Mouse (Mus musculus) intestine, postnatal 0 days (tissue): ENCODE measurements at regions not wholly inside any gene's neighbourhood (a gene's known extent, or its start where the extent isn't known, plus 50 kb on each side); places are given as distances from the start of the nearest gene placed in this dataset.

Experiments
- ATAC-seq: fragments of 200-750 bp; cut with Nextera tagmentation; 2 replicates; pipeline ENCODE4 v1.8.0; 2017; ENCODE audit warnings: mild to moderate bottlenecking, moderate TSS enrichment, moderate library complexity
- H3K27ac ChIP-seq: fragments of 300-500 bp; sonication (generic); 2 replicates; pipeline ENCODE4 v1.5.1; 2014; ENCODE audit warnings: mild to moderate bottlenecking, low read depth, low read length, moderate library complexity
- H3K27me3 ChIP-seq: fragments of 300-500 bp; sonication (generic); replicated peaks from 2 replicates; pipeline ENCODE4 v1.6.1; 2014; ENCODE audit warnings: low read length, mixed read lengths; ENCODE audit not compliant: control insufficient read depth, insufficient read depth
- H3K36me3 ChIP-seq: fragments of 300-500 bp; sonication (generic); 2 replicates; pipeline ENCODE4 v1.6.1; 2014; ENCODE audit warnings: mild to moderate bottlenecking, moderate library complexity; ENCODE audit not compliant: control insufficient read depth, insufficient read depth
- H3K4me1 ChIP-seq: fragments of 300-500 bp; sonication (generic); replicated peaks from 2 replicates; pipeline ENCODE4 v1.6.1; 2014; ENCODE audit warnings: antibody characterized with exemption, low read length, mixed read lengths; ENCODE audit not compliant: control insufficient read depth, insufficient read depth
- H3K4me2 ChIP-seq: fragments of 300-500 bp; sonication (generic); replicated peaks from 2 replicates; pipeline ENCODE4 v1.6.1; 2014; ENCODE audit warnings: low read depth, mild to moderate bottlenecking, moderate library complexity
- H3K4me3 ChIP-seq: fragments of 300-500 bp; sonication (generic); 2 replicates; pipeline ENCODE4 v1.5.1; 2014; ENCODE audit warnings: low read depth, low read length
- H3K9ac ChIP-seq: fragments of 300-500 bp; sonication (generic); 2 replicates; pipeline ENCODE4 v1.6.1; 2014; ENCODE audit warnings: mild to moderate bottlenecking, low read depth, low read length
- H3K9me3 ChIP-seq: fragments of 300-500 bp; sonication (generic); 2 replicates; pipeline ENCODE4 v1.6.1; 2016; ENCODE audit warnings: mixed run types; ENCODE audit not compliant: control insufficient read depth
- CTCF ChIP-seq: sonication (generic); IDR thresholded peaks from 2 replicates; pipeline ENCODE4 v1.5.1; 2016; ENCODE audit warnings: low read depth, mild to moderate bottlenecking, control low read depth, antibody characterized with exemption, moderate library complexity
- WGBS: fragments of 180-500 bp; shearing (Covaris S2); extraction: QIAGEN DNeasy Blood & Tissue Kit; methylation state at CpG from one replicate; pipeline ENCODE4 v1.1.7; 2014; 5-methylcytosine and 5-hydroxymethylcytosine counted together

DNA sequence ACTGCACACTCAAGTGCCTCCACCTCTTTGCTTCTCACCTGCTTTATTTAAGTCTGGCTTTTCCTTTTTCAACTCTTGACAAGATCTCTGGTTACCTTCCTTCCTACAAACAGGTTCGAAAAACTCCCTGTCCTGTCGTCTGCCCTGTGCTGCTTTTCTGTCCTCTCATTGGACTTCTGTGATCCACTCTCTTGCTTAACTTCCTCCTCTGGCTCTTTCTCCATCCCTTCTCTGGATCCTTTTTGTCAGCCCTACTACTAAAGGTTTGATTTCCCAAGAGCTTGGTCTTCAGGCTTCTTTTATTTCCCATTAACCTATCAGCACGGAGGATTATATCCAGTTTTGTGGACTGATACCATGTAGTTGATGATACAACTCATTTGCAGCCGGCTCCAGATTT lies 149.8 kb downstream of the Satb1 start:
- H3K4me3 ChIP-seq, result no peak overlapping the region
- no peaks in the 10 kb centered on the region for H3K4me1 ChIP-seq
- WGBS, result 87% methylated on average over 4 of the region's 4 CpGs
- no peaks in the 10 kb centered on the region for H3K9me3 ChIP-seq
- H3K4me2 ChIP-seq, result no peak overlapping the region
- H3K27me3 ChIP-seq, result no peaks in the 10 kb centered on the region
- H3K27ac ChIP-seq, result no peak overlapping the region
- ATAC-seq, result no peak
- no peaks in the 10 kb centered on the region for H3K36me3 ChIP-seq
- no peak for TF ChIP-seq CTCF
- no peak overlapping the region for H3K9ac ChIP-seq

DNA sequence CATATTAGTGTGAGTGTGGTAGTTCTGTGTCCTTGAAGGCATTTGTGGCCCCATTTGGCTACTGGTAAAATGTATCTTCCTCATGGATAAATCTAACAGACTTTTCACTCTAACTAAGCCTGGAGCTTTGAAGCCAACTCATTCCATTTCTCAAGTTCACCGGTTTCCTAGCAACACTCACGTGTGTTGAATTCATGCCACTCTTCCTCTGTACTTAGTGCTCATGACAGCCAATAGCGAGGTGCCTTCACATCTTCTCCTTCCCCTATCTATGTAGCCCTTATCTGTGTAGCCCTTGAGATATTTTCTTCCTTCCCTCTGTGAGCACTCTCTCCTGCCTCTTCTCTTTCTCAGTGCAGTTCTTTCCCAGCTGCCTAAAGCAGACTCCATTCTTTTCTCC lies 150.7 kb downstream of the Satb1 start:
- no peak for ATAC-seq
- Histone ChIP-seq H3K9ac (no peak overlapping the region), H3K4me3 (no peak overlapping the region), H3K36me3 (no peaks in the 10 kb centered on the region), H3K27me3 (no peaks in the 10 kb centered on the region), H3K27ac (no peak overlapping the region), H3K4me1 (no peaks in the 10 kb centered on the region), H3K9me3 (no peaks in the 10 kb centered on the region), H3K4me2 (no peak overlapping the region)
- WGBS, result 77% methylated on average over 3 of the region's 3 CpGs
- TF ChIP-seq CTCF, result no peak

DNA sequence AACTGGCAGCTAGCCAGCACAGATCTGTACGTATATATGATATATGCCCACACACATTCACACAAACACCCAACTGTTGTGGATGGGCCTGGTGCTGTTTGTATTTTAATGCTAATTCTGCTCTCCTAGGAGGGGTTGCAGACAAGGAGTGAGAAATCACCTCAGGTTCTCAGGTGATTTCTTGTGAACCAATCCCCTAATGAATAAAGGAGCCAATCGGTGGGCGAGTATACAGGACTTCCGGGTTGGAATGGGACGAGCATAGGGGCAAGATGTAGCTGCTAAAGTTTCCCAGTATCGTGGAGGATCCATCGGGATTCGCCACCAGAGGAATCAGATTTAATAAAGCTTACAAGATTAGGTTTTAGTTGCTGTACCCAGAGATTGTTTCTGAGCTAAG lies 155.6 kb downstream of the Satb1 start:
- Histone ChIP-seq H3K4me2 (no peak overlapping the region), H3K36me3 (no peaks in the 10 kb centered on the region), H3K27ac (no peak overlapping the region), H3K9ac (no peak overlapping the region), H3K27me3 (no peaks in the 10 kb centered on the region), H3K4me1 (no peaks in the 10 kb centered on the region), H3K4me3 (no peak overlapping the region), H3K9me3 (no peaks in the 10 kb centered on the region)
- WGBS, result 94% methylated on average over 8 of the region's 8 CpGs
- TF ChIP-seq CTCF, result no peak
- no peak for ATAC-seq

DNA sequence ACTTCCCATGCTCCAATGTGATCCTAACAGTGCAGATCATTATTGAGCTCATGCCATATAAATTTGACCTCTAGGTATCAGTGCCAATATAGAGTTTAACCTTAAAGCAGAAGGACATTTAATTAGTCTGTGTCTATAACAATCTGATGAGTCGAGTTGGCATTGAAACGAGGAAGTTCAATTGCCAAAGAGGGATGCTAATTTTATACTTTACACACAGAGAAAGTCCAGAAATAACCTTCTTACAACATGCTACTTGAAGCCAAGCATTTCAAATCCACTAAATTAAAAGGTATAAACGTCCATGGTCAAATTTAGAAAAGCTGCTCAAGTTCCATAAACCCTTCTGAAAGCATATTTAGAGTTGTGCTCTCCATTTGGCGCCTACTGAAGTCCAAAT lies 174.7 kb downstream of the Satb1 start:
- H3K36me3 ChIP-seq, result no peaks in the 10 kb centered on the region
- H3K4me2 ChIP-seq, result no peak overlapping the region
- no peak overlapping the region for H3K9ac ChIP-seq
- no peaks in the 10 kb centered on the region for H3K9me3 ChIP-seq
- no peak overlapping the region for H3K27ac ChIP-seq
- H3K4me3 ChIP-seq, result no peak overlapping the region
- ATAC-seq, result no peak
- no peak for TF ChIP-seq CTCF
- H3K27me3 ChIP-seq, result no peaks in the 10 kb centered on the region
- no peaks in the 10 kb centered on the region for H3K4me1 ChIP-seq
- 69% methylated on average over 4 of the region's 4 CpGs for WGBS

DNA sequence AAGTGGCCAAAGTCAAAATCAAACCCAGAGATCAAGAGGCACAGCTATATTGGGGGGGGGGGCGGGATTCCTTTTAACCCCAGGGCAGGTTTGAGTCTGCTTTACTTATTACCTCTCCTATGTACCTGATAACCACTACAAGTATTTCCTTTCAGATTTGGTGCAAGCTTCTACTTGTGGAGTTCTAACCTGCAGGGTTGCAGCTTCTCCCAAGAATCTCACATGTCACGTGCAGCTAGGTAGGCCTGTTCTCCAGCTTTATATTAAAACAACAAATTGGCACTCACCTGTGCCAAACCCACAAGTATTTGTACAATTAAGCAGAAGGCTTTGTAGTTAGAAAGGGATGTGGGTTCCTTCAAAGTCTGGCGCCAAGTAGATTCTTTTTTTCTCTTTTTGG lies 179.2 kb downstream of the Satb1 start:
- no peaks in the 10 kb centered on the region for H3K4me1 ChIP-seq
- H3K27ac ChIP-seq, result no peak overlapping the region
- no peaks in the 10 kb centered on the region for H3K9me3 ChIP-seq
- WGBS, result 76% methylated on average over 3 of the region's 3 CpGs
- TF ChIP-seq CTCF, result no peak
- ATAC-seq, result no peak
- no peak overlapping the region for H3K9ac ChIP-seq
- H3K36me3 ChIP-seq, result no peaks in the 10 kb centered on the region
- no peak overlapping the region for H3K4me2 ChIP-seq
- no peaks in the 10 kb centered on the region for H3K27me3 ChIP-seq
- no peak overlapping the region for H3K4me3 ChIP-seq

DNA sequence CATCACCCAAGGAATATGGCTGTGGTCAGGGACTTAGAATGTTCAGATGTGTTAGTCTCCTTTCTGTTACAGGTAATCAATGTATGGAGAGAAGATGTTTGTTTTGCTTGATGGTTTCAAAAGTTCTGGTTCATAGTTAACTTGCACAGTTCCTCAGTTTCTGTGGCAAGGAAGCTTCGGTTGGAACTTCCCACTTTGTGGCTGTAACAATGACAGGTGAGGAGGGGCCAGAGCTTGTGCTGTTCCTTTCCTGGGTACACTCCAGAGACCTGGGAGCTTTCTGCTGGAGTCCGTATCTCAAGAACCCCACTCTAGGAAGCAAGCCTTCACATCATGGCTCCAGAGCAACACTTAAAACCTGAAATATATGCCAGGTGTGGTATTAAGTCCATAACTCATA lies 181.2 kb downstream of the Satb1 start:
- no peaks in the 10 kb centered on the region for H3K27me3 ChIP-seq
- TF ChIP-seq CTCF, result no peak
- no peak overlapping the region for H3K27ac ChIP-seq
- no peaks in the 10 kb centered on the region for H3K36me3 ChIP-seq
- no peaks in the 10 kb centered on the region for H3K4me1 ChIP-seq
- WGBS, result 82% methylated on average over 2 of the region's 2 CpGs
- H3K4me3 ChIP-seq, result no peak overlapping the region
- no peaks in the 10 kb centered on the region for H3K9me3 ChIP-seq
- no peak overlapping the region for H3K9ac ChIP-seq
- ATAC-seq, result no peak
- no peak overlapping the region for H3K4me2 ChIP-seq

DNA sequence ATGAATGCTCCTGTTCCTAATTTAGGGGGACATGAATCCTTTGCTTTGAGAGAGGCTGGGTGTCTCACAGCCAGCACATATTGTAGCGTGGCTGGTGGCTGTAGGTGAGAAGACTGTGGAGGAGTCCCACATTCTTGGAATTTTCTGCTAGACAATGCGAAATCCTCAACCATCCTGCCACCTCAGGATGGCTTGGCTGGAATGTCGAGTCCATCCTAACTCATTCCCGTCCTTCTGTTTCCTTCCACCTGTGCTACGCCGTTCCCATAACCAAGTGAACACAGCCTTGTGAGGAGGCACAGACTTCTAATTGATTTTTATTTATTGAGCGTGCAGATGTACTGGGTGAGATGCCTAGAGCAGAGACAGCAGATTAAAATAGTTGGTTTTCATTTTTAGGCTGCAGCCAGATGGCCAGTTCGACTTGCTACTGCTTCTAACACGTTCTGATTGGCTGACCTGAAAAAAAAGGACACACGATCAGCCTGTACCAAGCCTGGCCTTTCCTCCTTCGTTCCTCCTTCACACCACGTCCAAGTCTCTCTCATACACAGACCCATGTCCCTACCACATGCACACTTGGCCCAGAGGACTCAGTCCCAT lies 183.8 kb downstream of the Satb1 start:
- TF ChIP-seq CTCF, result no peak
- 68% methylated on average over 12 of the region's 12 CpGs for WGBS
- Histone ChIP-seq H3K27ac (no peak overlapping the region), H3K9ac (no peak overlapping the region), H3K27me3 (no peaks in the 10 kb centered on the region), H3K4me2 (no peak overlapping the region), H3K36me3 (no peaks in the 10 kb centered on the region), H3K4me3 (no peak overlapping the region), H3K4me1 (no peaks in the 10 kb centered on the region), H3K9me3 (no peaks in the 10 kb centered on the region)
- ATAC-seq, result no peak
